Mouse (Mus musculus) brain, embryonic 14.5 days (tissue): ENCODE measurements around the gene Pam.

Experiments
- CTCF ChIP-seq: fragments of 200-500 bp; IDR thresholded peaks from 2 replicates; pipeline ENCODE4 v1.5.1; 2012; ENCODE audit warnings: inconsistent platforms, mild to moderate bottlenecking, moderate library complexity, borderline replicate concordance; ENCODE audit not compliant: insufficient read depth, insufficient read length; ENCODE audit errors: extremely low read depth
- POLR2A ChIP-seq: fragments of 200-500 bp; IDR thresholded peaks from 2 replicates; pipeline ENCODE4 v1.6.1; 2012; ENCODE audit warnings: mild to moderate bottlenecking, inconsistent platforms, borderline replicate concordance; ENCODE audit not compliant: poor library complexity, insufficient read depth, insufficient read length, severe bottlenecking; ENCODE audit errors: extremely low read depth

DNA sequence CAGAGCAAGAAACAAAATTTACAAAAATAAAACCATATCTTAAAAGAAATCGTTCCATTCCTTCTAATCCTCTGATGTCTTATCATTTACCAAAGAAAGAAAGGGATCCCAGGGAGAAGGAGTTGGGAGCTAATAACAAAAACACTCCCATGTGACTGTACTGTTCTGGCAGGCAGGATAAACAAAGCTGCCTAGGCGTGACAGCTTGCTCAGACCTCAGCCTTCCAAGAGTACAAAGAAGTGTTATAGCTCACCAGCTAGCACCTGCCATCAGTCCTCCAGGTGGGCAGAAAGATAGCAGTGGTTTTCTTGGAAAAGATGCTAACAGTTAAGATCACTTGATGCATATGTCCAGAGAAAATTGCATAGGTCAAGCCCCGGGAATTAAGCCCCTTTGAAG lies 157.4 kb downstream of the Pam start:
- TF ChIP-seq POLR2A (no peak), CTCF (no peak)
